Mouse (Mus musculus) CH12.LX (cell line): ENCODE data around the gene B3galt4. TPM values are rescaled to one million over a fixed set of nuclear protein-coding genes. Genes with fewer than 3 reads are reported as not detected.

Source experiments
- DNase-seq: peaks from one replicate; pipeline ENCODE4 v3.0.0-alpha.2; 2013; ENCODE audit errors: extremely low read depth
- H3K27ac ChIP-seq: 2 replicates; pipeline ENCODE4 v1.5.1; 2012; ENCODE audit warnings: low read depth, mild to moderate bottlenecking, control low read depth, moderate library complexity; ENCODE audit not compliant: insufficient read depth
- H3K27me3 ChIP-seq: replicated peaks from 2 replicates; pipeline ENCODE3; 2012; ENCODE audit warnings: inconsistent platforms
- H3K36me3 ChIP-seq, 2 experiments: replicated peaks in 1 of 2; 2 replicates each; pipeline versions ENCODE3 to v1.6.1; 2012; ENCODE audit warnings: inconsistent platforms in 1 of 2, low read length in 1 of 2, mild to moderate bottlenecking in 1 of 2, mixed read lengths in 1 of 2, moderate library complexity in 1 of 2; ENCODE audit not compliant: control insufficient read depth in 1 of 2, insufficient read depth in 1 of 2
- H3K4me1 ChIP-seq, 2 experiments: 2 replicates each; pipeline ENCODE4 v1.6.1; 2012; ENCODE audit warnings: inconsistent platforms in 1 of 2, moderate library complexity in 1 of 2; ENCODE audit not compliant: insufficient read depth in 2 of 2, control insufficient read depth in 1 of 2
- H3K4me2 ChIP-seq: 2 replicates; pipeline ENCODE4 v1.6.1; 2012; ENCODE audit warnings: low read depth, mild to moderate bottlenecking, control low read depth; ENCODE audit not compliant: poor library complexity, insufficient read depth, severe bottlenecking
- H3K4me3 ChIP-seq, 3 experiments: fragments of 150-350 bp in 1 of 3; sonication (generic) in 1 of 3; replicated peaks in 1 of 3; 2 replicates each; pipeline versions ENCODE3 to v1.5.1; 2011 to 2012; ENCODE audit warnings: low read depth in 2 of 3, low read length in 2 of 3, mild to moderate bottlenecking in 2 of 3, moderate library complexity in 2 of 3, control low read depth in 1 of 3, improper control_type of control experiment in 1 of 3, inconsistent platforms in 1 of 3, mixed read lengths in 1 of 3; ENCODE audit not compliant: poor library complexity in 1 of 3
- H3K79me2 ChIP-seq: replicated peaks from 2 replicates; pipeline ENCODE4 v1.6.1; 2012; ENCODE audit warnings: mild to moderate bottlenecking, moderate library complexity; ENCODE audit not compliant: control insufficient read depth, poor library complexity, insufficient read depth, severe bottlenecking; ENCODE audit errors: extremely low read depth
- H3K9ac ChIP-seq: 2 replicates; pipeline ENCODE4 v1.6.1; 2012; ENCODE audit warnings: low read depth, mild to moderate bottlenecking, control low read depth, moderate library complexity; ENCODE audit not compliant: insufficient read depth
- H3K9me3 ChIP-seq: replicated peaks from 2 replicates; pipeline ENCODE3; 2012; ENCODE audit warnings: low read length, inconsistent platforms, mixed read lengths
- BHLHE40 ChIP-seq: IDR thresholded peaks from 2 replicates; pipeline ENCODE4 v1.6.1; 2011; ENCODE audit warnings: mild to moderate bottlenecking, low read depth, low read length, improper control_type of control experiment
- CHD1 ChIP-seq: IDR thresholded peaks from 2 replicates; pipeline ENCODE4 v1.6.1; 2012; ENCODE audit warnings: low read depth, low read length, improper control_type of control experiment, inconsistent platforms
- CHD2 ChIP-seq: IDR thresholded peaks from 2 replicates; pipeline ENCODE4 v1.6.1; 2011; ENCODE audit warnings: low read length, improper control_type of control experiment
- CTCF ChIP-seq, 2 experiments: IDR thresholded peaks in 1 of 2; conservative IDR thresholded peaks in 1 of 2; 2 replicates each; pipeline ENCODE4 v1.5.1; 2011 to 2012; ENCODE audit warnings: low read depth in 2 of 2, low read length in 2 of 2, improper control_type of control experiment in 1 of 2, inconsistent platforms in 1 of 2, mild to moderate bottlenecking in 1 of 2, moderate library complexity in 1 of 2
- E2F4 ChIP-seq: IDR thresholded peaks from 2 replicates; pipeline ENCODE4 v1.6.1; 2011; ENCODE audit warnings: low read depth, low read length, improper control_type of control experiment; ENCODE audit not compliant: insufficient replicate concordance
- ELF1 ChIP-seq: IDR thresholded peaks from 2 replicates; pipeline ENCODE4 v1.6.1; 2014; ENCODE audit warnings: low read depth, mild to moderate bottlenecking, inconsistent platforms, low read length, improper control_type of control experiment
- EP300 ChIP-seq: IDR thresholded peaks from 2 replicates; pipeline ENCODE4 v1.6.1; 2011; ENCODE audit warnings: low read length, improper control_type of control experiment
- ETS1 ChIP-seq: conservative IDR thresholded peaks from 2 replicates; pipeline ENCODE4 v1.6.1; 2012; ENCODE audit warnings: low read depth, mild to moderate bottlenecking, inconsistent platforms, low read length, improper control_type of control experiment, moderate library complexity
- GABPA ChIP-seq: IDR thresholded peaks from 2 replicates; pipeline ENCODE4 v1.6.1; 2012; ENCODE audit warnings: low read depth, low read length, improper control_type of control experiment, inconsistent platforms; ENCODE audit not compliant: insufficient replicate concordance
- HCFC1 ChIP-seq: IDR thresholded peaks from 2 replicates; pipeline ENCODE4 v1.6.1; 2012; ENCODE audit warnings: low read depth, mild to moderate bottlenecking, inconsistent platforms, low read length, improper control_type of control experiment
- IRF4 ChIP-seq: IDR thresholded peaks from 2 replicates; pipeline ENCODE4 v1.6.1; 2014; ENCODE audit warnings: low read depth, mild to moderate bottlenecking, inconsistent platforms, low read length, improper control_type of control experiment
- JUN ChIP-seq: IDR thresholded peaks from 2 replicates; pipeline ENCODE4 v1.6.1; 2011; ENCODE audit warnings: low read depth, mild to moderate bottlenecking, low read length, improper control_type of control experiment, moderate library complexity; ENCODE audit not compliant: insufficient read depth
- JUND ChIP-seq: conservative IDR thresholded peaks from 2 replicates; pipeline ENCODE4 v1.6.1; 2011; ENCODE audit warnings: low read depth, low read length, improper control_type of control experiment
- KAT2A ChIP-seq: IDR thresholded peaks from 2 replicates; pipeline ENCODE4 v1.6.1; 2012; ENCODE audit warnings: low read length, improper control_type of control experiment, inconsistent platforms; ENCODE audit not compliant: insufficient replicate concordance
- MAFK ChIP-seq: IDR thresholded peaks from 2 replicates; pipeline ENCODE4 v1.6.1; 2011; ENCODE audit warnings: low read length, improper control_type of control experiment; ENCODE audit not compliant: insufficient replicate concordance
- MAX ChIP-seq: IDR thresholded peaks from 2 replicates; pipeline ENCODE4 v1.6.1; 2011; ENCODE audit warnings: low read length, improper control_type of control experiment
- MAZ ChIP-seq: IDR thresholded peaks from 2 replicates; pipeline ENCODE4 v1.6.1; 2012; ENCODE audit warnings: low read depth, mild to moderate bottlenecking, inconsistent platforms, low read length, improper control_type of control experiment, moderate library complexity
- MEF2A ChIP-seq: IDR thresholded peaks from 2 replicates; pipeline ENCODE4 v1.6.1; 2014; ENCODE audit warnings: low read depth, mild to moderate bottlenecking, inconsistent platforms, low read length, improper control_type of control experiment, borderline replicate concordance
- MXI1 ChIP-seq: IDR thresholded peaks from 2 replicates; pipeline ENCODE4 v1.6.1; 2011; ENCODE audit warnings: mild to moderate bottlenecking, low read depth, low read length, improper control_type of control experiment
- MYC ChIP-seq: IDR thresholded peaks from 2 replicates; pipeline ENCODE4 v1.6.1; 2011; ENCODE audit warnings: low read depth, mild to moderate bottlenecking, improper control_type of control experiment, low read length
- NELFE ChIP-seq: IDR thresholded peaks from 2 replicates; pipeline ENCODE4 v1.6.1; 2011; ENCODE audit warnings: low read depth, low read length, improper control_type of control experiment
- NRF1 ChIP-seq: IDR thresholded peaks from 2 replicates; pipeline ENCODE4 v1.6.1; 2014; ENCODE audit warnings: low read depth, mild to moderate bottlenecking, inconsistent platforms, low read length, improper control_type of control experiment, moderate library complexity
- PAX5 ChIP-seq: IDR thresholded peaks from 2 replicates; pipeline ENCODE4 v1.6.1; 2012; ENCODE audit warnings: low read length, inconsistent platforms, mixed read lengths
- POLR2A ChIP-seq: IDR thresholded peaks from 2 replicates; pipeline ENCODE4 v1.6.1; 2011; ENCODE audit warnings: low read depth, mild to moderate bottlenecking, improper control_type of control experiment, low read length
- POLR2AphosphoS2 ChIP-seq: IDR thresholded peaks from 2 replicates; pipeline ENCODE4 v1.6.1; 2011; ENCODE audit warnings: low read depth, low read length, improper control_type of control experiment
- RAD21 ChIP-seq: IDR thresholded peaks from 2 replicates; pipeline ENCODE4 v1.6.1; 2011; ENCODE audit warnings: low read depth, mild to moderate bottlenecking, low read length, improper control_type of control experiment, moderate library complexity
- RCOR1 ChIP-seq: conservative IDR thresholded peaks from 2 replicates; pipeline ENCODE4 v1.6.1; 2012; ENCODE audit warnings: low read depth, mild to moderate bottlenecking, inconsistent platforms, low read length, improper control_type of control experiment
- SIN3A ChIP-seq: IDR thresholded peaks from 2 replicates; pipeline ENCODE4 v1.6.1; 2012; ENCODE audit warnings: low read length, improper control_type of control experiment, inconsistent platforms
- SMC3 ChIP-seq: IDR thresholded peaks from 2 replicates; pipeline ENCODE4 v1.6.1; 2011; ENCODE audit warnings: low read depth, low read length, improper control_type of control experiment
- TCF12 ChIP-seq: IDR thresholded peaks from 2 replicates; pipeline ENCODE4 v1.6.1; 2014; ENCODE audit warnings: low read depth, mild to moderate bottlenecking, inconsistent platforms, low read length, improper control_type of control experiment
- UBTF ChIP-seq: IDR thresholded peaks from 2 replicates; pipeline ENCODE4 v1.6.1; 2012; ENCODE audit warnings: low read depth, mild to moderate bottlenecking, inconsistent platforms, low read length, improper control_type of control experiment, moderate library complexity
- USF1 ChIP-seq: IDR thresholded peaks from 2 replicates; pipeline ENCODE4 v1.6.1; 2014; ENCODE audit warnings: low read depth, mild to moderate bottlenecking, inconsistent platforms, low read length, improper control_type of control experiment
- USF2 ChIP-seq: conservative IDR thresholded peaks from 2 replicates; pipeline ENCODE4 v1.6.1; 2011; ENCODE audit warnings: low read depth, low read length, improper control_type of control experiment
- ZC3H11A ChIP-seq: IDR thresholded peaks from 2 replicates; pipeline ENCODE4 v1.6.1; 2012; ENCODE audit warnings: low read depth, mild to moderate bottlenecking, inconsistent platforms, low read length, improper control_type of control experiment
- ZKSCAN1 ChIP-seq: IDR thresholded peaks from 2 replicates; pipeline ENCODE4 v1.6.1; 2012; ENCODE audit warnings: low read depth, inconsistent platforms, low read length, improper control_type of control experiment, borderline replicate concordance
- ZMIZ1 ChIP-seq: IDR thresholded peaks from 2 replicates; pipeline ENCODE4 v1.6.1; 2012; ENCODE audit warnings: low read depth, mild to moderate bottlenecking, inconsistent platforms, low read length, improper control_type of control experiment
- ZNF384 ChIP-seq: IDR thresholded peaks from 2 replicates; pipeline ENCODE4 v1.6.1; 2012; ENCODE audit warnings: low read depth, low read length, improper control_type of control experiment, inconsistent platforms
- dilution Hi-C: fragments of 300-500 bp; cut with MboI; formaldehyde crosslinking; loops from 2 replicates; pipeline ENCODE4 v1.14.3; 2020; ENCODE audit warnings: low sequenced_read_pairs; ENCODE audit not compliant: extremely low pct_unique_long_range_greater_than_20kb, extremely low pct_ligation_motif_present
- in situ Hi-C: fragments of 300-500 bp; cut with MboI; formaldehyde crosslinking; loops from 3 replicates; pipeline ENCODE4 v1.14.3; 2019; ENCODE audit warnings: low sequenced_read_pairs, low pct_ligation_motif_present, low pct_unique_long_range_greater_than_20kb, mixed read lengths
- polyA plus RNA-seq: library from polyadenylated mRNA; unstranded; fragments of >175 nt; gene quantifications from 2 replicates; pipeline ENCODE4 v1.2.1, GENCODE M21; 2012; ENCODE audit warnings: low read depth; ENCODE audit not compliant: insufficient read length
- total RNA-seq, 2 experiments: library from RNA; depleted of rRNA; stranded (reverse); fragments of 300-350 nt in 1 of 2; fragments of >200 nt in 1 of 2; gene quantifications; 2 replicates each; pipeline ENCODE4 v1.2.3; 2012 to 2014

The B3galt4 gene
- total and polyA plus RNA-seq, 3 experiments = 3.7 to 6.2 (median 5.2) TPM

- in situ Hi-C loops (no loop called here), dilution Hi-C loops (no loop called here)
- Histone ChIP-seq H3K36me3 (peaks cover 46 to 72% of the 10 kb centered on the region in 2 experiments), H3K9me3 (no peaks in the 10 kb centered on the region), H3K4me1 (peaks cover 4 to 22% of the 10 kb centered on the region in 2 experiments), H3K79me2 (0 out of 2 replicates have a peak, but pooled peaks cover 2% of the 10 kb centered on the region), H3K27ac (peak within 1 kb of the TSS; percentile 74), H3K9ac (peak within 1 kb of the TSS; percentile 85), H3K27me3 (no peaks in the 10 kb centered on the region), H3K4me2 (peak within 1 kb of the TSS; percentile 79), H3K4me3 (peak within 1 kb of the TSS; percentile 65 to 77 (median 75))
- peak; percentile 89 for DNase-seq
- TF ChIP-seq USF1 (no peak; the same call in 1 of the 2 replicates), MAFK (no peak), UBTF (peak; percentile 76), CHD2 (no peak; the same call in 1 of the 2 replicates), MAX (peak; percentile 57; the same call in 1 of the 2 replicates), NRF1 (0 out of 2 replicates have a peak, but pooled peaks have one; percentile 20), BHLHE40 (peak; percentile 47; the same call in 1 of the 2 replicates), IRF4 (peak; percentile 81), POLR2A (peak; percentile 72), PAX5 (no peak), MYC (no peak), USF2 (no peak), ELF1 (peak; percentile 85), GABPA (peak; percentile 35; the same call in 1 of the 2 replicates), E2F4 (no peak), ZMIZ1 (peak; percentile 81), SMC3 (no peak), NELFE (peak; percentile 16; the same call in 1 of the 2 replicates), CHD1 (no peak), RCOR1 (peak; percentile 67; the same call in 1 of the 2 replicates), ZNF384 (no peak), MAZ (peak; percentile 100), RAD21 (no peak), HCFC1 (peak; percentile 92), JUN (no peak), JUND (no peak), ZC3H11A (no peak), MEF2A (peak; percentile 73), MXI1 (peak; percentile 79; the same call in 1 of the 2 replicates), EP300 (no peak), ETS1 (no peak), POLR2AphosphoS2 (peak; percentile 97), TCF12 (peak; percentile 100), ZKSCAN1 (no peak), SIN3A (peak; percentile 90), KAT2A (peak; percentile 89; the same call in 1 of the 2 replicates), CTCF (conservative IDR thresholded peaks at IDR 0.05 in 1 of 2, IDR thresholded peaks at IDR 0.05 in 1 of 2; ENCODE audit: low read depth in 2 of 2, low read length in 2 of 2) (peak in 1 of 2 experiments; percentile 15; a peak in 1 of 4 replicates)
Measured at GRCm38 (mm10) chr17:33929371-33930279, 21.7 kb downstream of the B3galt4 start, which contains the start of gene Rgl2. Rgl2 (plus strand) TSS chr17:33929543.
